Mouse (Mus musculus) spleen, postnatal 14 days (tissue): ENCODE results near the gene Ccdc91.

ENCODE experiments used
- DNase-seq, 2 experiments: peaks; one replicate each; pipeline ENCODE4 v3.0.0; 2021 to 2022; ENCODE audit warnings: low spot score in 2 of 2

The Ccdc91 gene

GRCm38 (mm10) chr6:147569246-147569645 is 93.6 kb downstream of the Ccdc91 start:
- DNase-seq: no peak

GRCm38 (mm10) chr6:147573137-147573536 is 97.5 kb downstream of the Ccdc91 start:
- DNase-seq: no peak

- DNase-seq: no peak
Measured at GRCm38 (mm10) chr6:147574454-147575182, 99.0 kb downstream of the Ccdc91 start.

GRCm38 (mm10) chr6:147575183-147575784 is 99.7 kb downstream of the Ccdc91 start:
- no peak for DNase-seq

GRCm38 (mm10) chr6:147587675-147588074 is 112.0 kb downstream of the Ccdc91 start:
- no peak for DNase-seq

- no peak for DNase-seq
Measured at GRCm38 (mm10) chr6:147606666-147607065, 131.0 kb downstream of the Ccdc91 start.

GRCm38 (mm10) chr6:147607613-147608012 is 132.0 kb downstream of the Ccdc91 start:
- no peak for DNase-seq

GRCm38 (mm10) chr6:147615306-147615705 is 139.7 kb downstream of the Ccdc91 start:
- no peak for DNase-seq

- no peak for DNase-seq
Measured at GRCm38 (mm10) chr6:147623142-147623541, 147.5 kb downstream of the Ccdc91 start.

- no peak for DNase-seq
Measured at GRCm38 (mm10) chr6:147636464-147636863, 160.8 kb downstream of the Ccdc91 start.

- no peak for DNase-seq
Measured at GRCm38 (mm10) chr6:147643875-147644274, 168.2 kb downstream of the Ccdc91 start.

GRCm38 (mm10) chr6:147644391-147644790 is 168.8 kb downstream of the Ccdc91 start:
- no peak for DNase-seq

- DNase-seq: no peak
Measured at GRCm38 (mm10) chr6:147646401-147646968, 170.9 kb downstream of the Ccdc91 start.

- no peak for DNase-seq
Measured at GRCm38 (mm10) chr6:147658025-147658424, 182.4 kb downstream of the Ccdc91 start.

GRCm38 (mm10) chr6:147660718-147661117 is 185.1 kb downstream of the Ccdc91 start:
- no peak for DNase-seq

- DNase-seq: no peak
Measured at GRCm38 (mm10) chr6:147661841-147662240, 186.2 kb downstream of the Ccdc91 start.

- no peak for DNase-seq
Measured at GRCm38 (mm10) chr6:147662610-147663009, 187.0 kb downstream of the Ccdc91 start.

- peak in 1 of 2 experiments; percentile 2 for DNase-seq
Measured at GRCm38 (mm10) chr6:147664339-147664738, 188.7 kb downstream of the Ccdc91 start.

- DNase-seq: no peak
Measured at GRCm38 (mm10) chr6:147671366-147671765, 195.7 kb downstream of the Ccdc91 start.

GRCm38 (mm10) chr6:147672481-147672880 is 196.9 kb downstream of the Ccdc91 start:
- no peak for DNase-seq

- no peak for DNase-seq
Measured at GRCm38 (mm10) chr6:147675022-147675733, 199.6 kb downstream of the Ccdc91 start.

- DNase-seq: no peak
Measured at GRCm38 (mm10) chr6:147676214-147676613, 200.6 kb downstream of the Ccdc91 start.
